Mouse (Mus musculus) midbrain, embryonic 13.5 days (tissue): ENCODE measurements around the gene Hoxd10. TPM values are rescaled to one million over a fixed set of nuclear protein-coding genes. Genes with fewer than 3 reads are reported as not detected.

Experiments
- ATAC-seq: fragments of 200-750 bp; cut with Nextera tagmentation; 2 replicates; pipeline ENCODE4 v1.8.0; 2017; ENCODE audit warnings: mild to moderate bottlenecking, moderate TSS enrichment, moderate library complexity
- H3K27ac ChIP-seq: fragments of 300-500 bp; sonication (generic); 2 replicates; pipeline ENCODE4 v1.5.1; 2015; ENCODE audit warnings: inconsistent platforms, mild to moderate bottlenecking, moderate library complexity
- H3K27me3 ChIP-seq: fragments of 300-500 bp; sonication (generic); 2 replicates; pipeline ENCODE4 v1.6.1; 2015; ENCODE audit warnings: mild to moderate bottlenecking, inconsistent platforms
- H3K36me3 ChIP-seq: fragments of 300-500 bp; sonication (generic); 2 replicates; pipeline ENCODE4 v1.6.1; 2015; ENCODE audit warnings: mild to moderate bottlenecking, inconsistent platforms
- H3K4me1 ChIP-seq: fragments of 300-500 bp; sonication (generic); replicated peaks from 2 replicates; pipeline ENCODE4 v1.6.1; 2015; ENCODE audit warnings: inconsistent platforms
- H3K4me2 ChIP-seq: fragments of 300-500 bp; sonication (generic); replicated peaks from 2 replicates; pipeline ENCODE4 v1.6.1; 2015; ENCODE audit warnings: moderate library complexity, mild to moderate bottlenecking, inconsistent platforms
- H3K4me3 ChIP-seq: fragments of 300-500 bp; sonication (generic); replicated peaks from 2 replicates; pipeline ENCODE4 v1.5.1; 2015; ENCODE audit warnings: mild to moderate bottlenecking, inconsistent platforms
- H3K9ac ChIP-seq: fragments of 300-500 bp; sonication (generic); replicated peaks from 2 replicates; pipeline ENCODE4 v1.6.1; 2015; ENCODE audit warnings: mild to moderate bottlenecking, inconsistent platforms
- H3K9me3 ChIP-seq: fragments of 300-500 bp; sonication (generic); 2 replicates; pipeline ENCODE4 v1.6.1; 2016; ENCODE audit warnings: mild to moderate bottlenecking, inconsistent platforms
- WGBS: fragments of 180-500 bp; shearing (Covaris S2); methylation state at CpG from one replicate; pipeline ENCODE4 v1.1.7; 2015; 5-methylcytosine and 5-hydroxymethylcytosine counted together
- polyA plus RNA-seq: library from polyadenylated mRNA; unstranded; fragments of >200 nt; fragmentation: Nextera tagmentation; extraction: Ambion mirVana; gene quantifications from 2 replicates; pipeline ENCODE4 v1.2.1, GENCODE M21; 2015

The Hoxd10 gene
- polyA plus RNA-seq: not detected in 2 replicates

GRCm38 (mm10) chr2:74691022-74691951 lies at the start of gene Hoxd10:
Gene Hoxd10, plus strand, starts transcription at chr2:74691924.
- WGBS: 1% methylated on average over 56 of the region's 56 CpGs
- H3K9ac ChIP-seq: no peak within 1 kb of the TSS
- no peak for ATAC-seq
- H3K27me3 ChIP-seq: peaks cover 98% of the 10 kb centered on the region
- no peak within 1 kb of the TSS for H3K27ac ChIP-seq
- H3K36me3 ChIP-seq: no peaks in the 10 kb centered on the region
- no peak within 1 kb of the TSS for H3K4me3 ChIP-seq
- 0 out of 2 replicates have a peak, but pooled peaks cover 6% of the 10 kb centered on the region for H3K4me1 ChIP-seq
- no peaks in the 10 kb centered on the region for H3K9me3 ChIP-seq
- H3K4me2 ChIP-seq: 0 out of 2 replicates have a peak within 1 kb of the TSS, but pooled peaks have one; percentile 5

DNA sequence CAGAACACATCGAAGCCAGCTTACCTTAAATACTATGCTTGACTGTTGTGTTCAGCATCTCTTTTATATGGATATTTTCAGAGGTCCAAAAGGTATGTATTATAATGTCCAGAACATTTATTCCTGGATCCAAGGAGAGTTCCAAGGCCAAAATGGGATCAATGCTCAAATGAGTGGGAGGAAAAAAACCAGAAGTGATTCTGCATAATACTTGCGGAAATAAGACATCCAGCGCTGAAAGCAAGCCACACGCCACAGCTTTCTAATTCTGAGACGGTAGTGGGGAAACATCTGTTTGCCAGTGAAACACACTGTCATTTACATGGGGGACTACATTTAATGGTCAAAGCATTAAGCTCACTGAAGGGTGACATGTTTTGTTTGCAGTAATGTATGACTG lies 49.3 kb upstream of the Hoxd10 start:
- Histone ChIP-seq H3K4me1 (no peaks in the 10 kb centered on the region), H3K27ac (no peak overlapping the region), H3K4me3 (no peak overlapping the region), H3K9ac (no peak overlapping the region), H3K27me3 (peaks cover 60% of the 10 kb centered on the region), H3K36me3 (no peaks in the 10 kb centered on the region), H3K9me3 (no peaks in the 10 kb centered on the region), H3K4me2 (no peak overlapping the region)
- 68% methylated on average over 5 of the region's 5 CpGs for WGBS
- no peak for ATAC-seq

- 78% methylated on average over 3 of the region's 3 CpGs for WGBS
- Histone ChIP-seq H3K27ac (no peak overlapping the region), H3K9me3 (no peaks in the 10 kb centered on the region), H3K4me3 (no peak overlapping the region), H3K36me3 (no peaks in the 10 kb centered on the region), H3K9ac (no peak overlapping the region), H3K27me3 (peaks cover 88% of the 10 kb centered on the region), H3K4me2 (no peak overlapping the region), H3K4me1 (no peaks in the 10 kb centered on the region)
- ATAC-seq: no peak
Observed at GRCm38 (mm10) chr2:74645631-74646030, 46.1 kb upstream of the Hoxd10 start.

GRCm38 (mm10) chr2:74647082-74647864 lies 44.5 kb upstream of the Hoxd10 start:
- WGBS: 15% methylated on average over 7 of the region's 7 CpGs
- H3K36me3 ChIP-seq: no peaks in the 10 kb centered on the region
- H3K4me1 ChIP-seq: no peaks in the 10 kb centered on the region
- no peak overlapping the region for H3K4me2 ChIP-seq
- H3K27me3 ChIP-seq: peaks cover 95% of the 10 kb centered on the region
- H3K9me3 ChIP-seq: no peaks in the 10 kb centered on the region
- no peak overlapping the region for H3K4me3 ChIP-seq
- no peak for ATAC-seq
- no peak overlapping the region for H3K27ac ChIP-seq
- no peak overlapping the region for H3K9ac ChIP-seq

DNA sequence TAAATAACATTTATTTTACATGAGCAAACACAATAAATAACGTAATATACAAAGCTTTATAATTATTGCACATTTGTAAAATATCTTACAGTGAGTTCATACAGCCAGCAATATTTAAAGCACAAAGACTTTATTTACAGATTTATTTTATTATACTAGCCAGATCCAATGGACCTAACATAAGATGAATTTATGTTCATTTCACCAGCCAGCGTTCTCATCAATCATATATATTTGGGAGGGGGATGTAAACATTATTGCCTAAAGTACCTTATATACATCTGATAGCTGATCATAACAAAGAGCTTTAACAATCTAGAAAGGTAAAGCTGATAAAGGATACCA lies 38.8 kb upstream of the Hoxd10 start:
- H3K4me2 ChIP-seq: no peak overlapping the region
- H3K36me3 ChIP-seq: no peaks in the 10 kb centered on the region
- 32% methylated on average over 2 of the region's 2 CpGs for WGBS
- H3K9me3 ChIP-seq: no peaks in the 10 kb centered on the region
- peaks cover 10% of the 10 kb centered on the region for H3K4me1 ChIP-seq
- H3K9ac ChIP-seq: no peak overlapping the region
- no peak for ATAC-seq
- H3K4me3 ChIP-seq: no peak overlapping the region
- H3K27me3 ChIP-seq: peaks cover 87% of the 10 kb centered on the region
- H3K27ac ChIP-seq: no peak overlapping the region

GRCm38 (mm10) chr2:74653781-74654535 lies 37.8 kb upstream of the Hoxd10 start:
- no peak overlapping the region for H3K4me3 ChIP-seq
- no peaks in the 10 kb centered on the region for H3K9me3 ChIP-seq
- H3K9ac ChIP-seq: no peak overlapping the region
- H3K4me1 ChIP-seq: peaks cover 10% of the 10 kb centered on the region
- no peaks in the 10 kb centered on the region for H3K36me3 ChIP-seq
- H3K27me3 ChIP-seq: peaks cover 87% of the 10 kb centered on the region
- no peak for ATAC-seq
- no peak overlapping the region for H3K4me2 ChIP-seq
- 9% methylated on average over 17 of the region's 17 CpGs for WGBS
- no peak overlapping the region for H3K27ac ChIP-seq

- Histone ChIP-seq H3K4me1 (peaks cover 10% of the 10 kb centered on the region), H3K9me3 (no peaks in the 10 kb centered on the region), H3K9ac (no peak overlapping the region), H3K4me2 (peak overlapping the region; percentile 51; the same call in 1 of the 2 replicates), H3K4me3 (peak overlapping the region; percentile 39), H3K27me3 (peaks cover 86% of the 10 kb centered on the region), H3K36me3 (no peaks in the 10 kb centered on the region), H3K27ac (no peak overlapping the region)
- 6% methylated on average over 20 of the region's 20 CpGs for WGBS
- ATAC-seq: peak; percentile 17; the same call in 1 of the 2 replicates
Observed at GRCm38 (mm10) chr2:74654743-74655419, 36.8 kb upstream of the Hoxd10 start.

DNA sequence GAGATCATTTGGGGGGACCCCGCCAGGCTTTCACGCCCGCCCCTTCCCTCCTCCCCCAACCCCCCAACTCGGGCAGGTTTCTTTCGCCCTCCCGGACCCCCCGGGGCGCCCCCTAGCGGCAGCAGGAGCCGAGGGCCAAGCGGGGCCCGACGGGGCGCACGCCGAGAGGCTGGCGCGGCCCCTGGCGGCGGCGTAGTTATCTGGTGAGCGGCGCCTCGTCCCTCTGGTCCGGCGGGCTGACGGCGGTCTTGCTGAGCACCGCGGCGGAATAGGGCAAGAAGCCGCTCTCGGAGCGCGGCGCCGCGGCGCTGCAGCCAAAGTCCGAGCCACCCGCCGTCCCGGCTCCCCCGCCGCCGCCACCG lies 36.3 kb upstream of the Hoxd10 start:
- no peaks in the 10 kb centered on the region for H3K36me3 ChIP-seq
- peak overlapping the region; percentile 44 for H3K27ac ChIP-seq
- H3K9ac ChIP-seq: peak overlapping the region; percentile 39; the same call in 1 of the 2 replicates
- peak overlapping the region; percentile 39 for H3K4me3 ChIP-seq
- H3K4me2 ChIP-seq: peak overlapping the region; percentile 51
- WGBS: under 1% methylated on average over 20 of the region's 47 CpGs
- peaks cover 86% of the 10 kb centered on the region for H3K27me3 ChIP-seq
- ATAC-seq: peak; percentile 58
- no peaks in the 10 kb centered on the region for H3K9me3 ChIP-seq
- H3K4me1 ChIP-seq: peaks cover 10% of the 10 kb centered on the region

GRCm38 (mm10) chr2:74655821-74656631 lies 35.7 kb upstream of the Hoxd10 start:
- Histone ChIP-seq H3K4me1 (peaks cover 10% of the 10 kb centered on the region), H3K27me3 (peaks cover 86% of the 10 kb centered on the region), H3K36me3 (no peaks in the 10 kb centered on the region), H3K9me3 (no peaks in the 10 kb centered on the region), H3K27ac (peak overlapping the region; percentile 44), H3K4me2 (peak overlapping the region; percentile 51), H3K4me3 (peak overlapping the region; percentile 39), H3K9ac (peak overlapping the region; percentile 39; the same call in 1 of the 2 replicates)
- ATAC-seq: peak; percentile 20
- under 1% methylated on average over 67 of the region's 69 CpGs for WGBS

- ATAC-seq: no peak
- Histone ChIP-seq H3K4me1 (peaks cover 11% of the 10 kb centered on the region), H3K9ac (no peak overlapping the region), H3K4me3 (peak overlapping the region; percentile 39), H3K27me3 (peaks cover 88% of the 10 kb centered on the region), H3K4me2 (no peak overlapping the region), H3K36me3 (no peaks in the 10 kb centered on the region), H3K9me3 (no peaks in the 10 kb centered on the region), H3K27ac (no peak overlapping the region)
- WGBS: 1% methylated on average over 4 of the region's 4 CpGs
Observed at GRCm38 (mm10) chr2:74656632-74657021, 35.1 kb upstream of the Hoxd10 start.
